Mouse (Mus musculus) cortical plate, adult 2 months (tissue): ENCODE measurements at regions not wholly inside any gene's neighbourhood (a gene's known extent, or its start where the extent isn't known, plus 50 kb on each side); places are given as distances from the start of the nearest gene placed in this dataset.

ENCODE experiments used
- CTCF ChIP-seq: fragments of 200-500 bp; IDR thresholded peaks from 2 replicates; pipeline ENCODE4 v1.5.1; 2011; ENCODE audit warnings: mild to moderate bottlenecking, control low read depth, low read length; ENCODE audit not compliant: insufficient read depth; ENCODE audit errors: extremely low read depth
- POLR2A ChIP-seq: fragments of 200-500 bp; IDR thresholded peaks from 2 replicates; pipeline ENCODE4 v1.6.1; 2011; ENCODE audit warnings: mild to moderate bottlenecking, low read length, control low read depth; ENCODE audit not compliant: insufficient read depth; ENCODE audit errors: extremely low read depth

DNA sequence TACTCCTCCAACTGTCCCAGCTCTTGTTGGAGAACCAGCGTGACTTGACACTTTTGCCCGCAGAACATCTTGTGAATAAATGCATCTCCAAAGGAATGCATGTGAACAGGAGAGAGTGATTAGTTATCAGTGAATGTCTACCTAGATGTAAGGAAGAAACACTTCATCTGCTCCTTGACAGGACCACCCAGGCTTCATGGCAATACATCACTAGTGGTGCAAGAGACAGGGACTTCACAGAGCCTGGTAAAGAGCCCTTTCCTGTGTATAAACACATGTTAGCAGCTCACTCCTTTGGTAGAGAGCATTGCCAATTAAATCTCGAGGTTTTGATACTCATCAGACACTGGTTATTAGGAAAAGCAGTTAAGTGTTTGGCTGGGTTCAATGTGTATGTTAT lies 229.3 kb upstream of the Tet2 start:
- TF ChIP-seq CTCF, result no peak
- TF ChIP-seq POLR2A, result no peak
